Mouse (Mus musculus) embryonic fibroblast, embryonic 13.5 days (primary cell): Measurements from ENCODE around the gene Traf2.

Source experiments
- CTCF ChIP-seq: IDR thresholded peaks from 2 replicates; pipeline ENCODE4 v1.5.1; 2011; ENCODE audit warnings: mild to moderate bottlenecking, control low read depth, low read length, moderate library complexity, borderline replicate concordance; ENCODE audit not compliant: insufficient read depth
- POLR2A ChIP-seq: IDR thresholded peaks from 2 replicates; pipeline ENCODE4 v1.6.1; 2011; ENCODE audit warnings: low read depth, mild to moderate bottlenecking, control low read depth, low read length, moderate library complexity

GRCm38 (mm10) chr2:25534866-25535182 lies 11.9 kb downstream of the Traf2 start:
- TF ChIP-seq CTCF: no peak
- no peak for TF ChIP-seq POLR2A
